Mouse (Mus musculus): Measurements from ENCODE around the gene Tbc1d7.

Gene Tbc1d7

GRCm38 (mm10) chr13:43171020-43171710 lies at the start of gene Tbc1d7:
Gene Tbc1d7 (minus strand): TSS chr13:43171501.
- DNase-seq (ENCODE audit: low read depth, low spot score), result peak; percentile 95

GRCm38 (mm10) chr13:43220635-43221034 lies 49.3 kb upstream of the Tbc1d7 start:
- no peak for DNase-seq (ENCODE audit: low read depth, low spot score)

GRCm38 (mm10) chr13:43218764-43219163 lies 47.5 kb upstream of the Tbc1d7 start:
- DNase-seq (ENCODE audit: low read depth, low spot score), result no peak

GRCm38 (mm10) chr13:43218284-43218683 lies 47.0 kb upstream of the Tbc1d7 start:
- DNase-seq (ENCODE audit: low read depth, low spot score), result no peak

GRCm38 (mm10) chr13:43217686-43218085 lies 46.4 kb upstream of the Tbc1d7 start:
- DNase-seq (ENCODE audit: low read depth, low spot score), result no peak

- no peak for DNase-seq (ENCODE audit: low read depth, low spot score)
Observed at GRCm38 (mm10) chr13:43217059-43217458, 45.8 kb upstream of the Tbc1d7 start.

GRCm38 (mm10) chr13:43215994-43216706 lies 44.8 kb upstream of the Tbc1d7 start:
- DNase-seq (ENCODE audit: low read depth, low spot score), result no peak

GRCm38 (mm10) chr13:43215144-43215993 lies 44.1 kb upstream of the Tbc1d7 start:
- DNase-seq (ENCODE audit: low read depth, low spot score), result peak; percentile 95

- no peak for DNase-seq (ENCODE audit: low read depth, low spot score)
Observed at GRCm38 (mm10) chr13:43212338-43212737, 41.0 kb upstream of the Tbc1d7 start.

- no peak for DNase-seq (ENCODE audit: low read depth, low spot score)
Observed at GRCm38 (mm10) chr13:43210956-43211355, 39.7 kb upstream of the Tbc1d7 start.

GRCm38 (mm10) chr13:43209560-43209959 lies 38.3 kb upstream of the Tbc1d7 start:
- no peak for DNase-seq (ENCODE audit: low read depth, low spot score)

GRCm38 (mm10) chr13:43208914-43209439 lies 37.7 kb upstream of the Tbc1d7 start:
- no peak for DNase-seq (ENCODE audit: low read depth, low spot score)

GRCm38 (mm10) chr13:43206118-43206683 lies 34.9 kb upstream of the Tbc1d7 start:
- no peak for DNase-seq (ENCODE audit: low read depth, low spot score)

GRCm38 (mm10) chr13:43203641-43204040 lies 32.3 kb upstream of the Tbc1d7 start:
- no peak for DNase-seq (ENCODE audit: low read depth, low spot score)

GRCm38 (mm10) chr13:43203234-43203633 lies 31.9 kb upstream of the Tbc1d7 start:
- DNase-seq (ENCODE audit: low read depth, low spot score), result no peak

GRCm38 (mm10) chr13:43202351-43202750 lies 31.1 kb upstream of the Tbc1d7 start:
- DNase-seq (ENCODE audit: low read depth, low spot score), result no peak

- peak; percentile 71 for DNase-seq (ENCODE audit: low read depth, low spot score)
Observed at GRCm38 (mm10) chr13:43201033-43201432, 29.7 kb upstream of the Tbc1d7 start.

GRCm38 (mm10) chr13:43200473-43200872 lies 29.2 kb upstream of the Tbc1d7 start:
- DNase-seq (ENCODE audit: low read depth, low spot score), result peak; percentile 39

- DNase-seq (ENCODE audit: low read depth, low spot score), result peak; percentile 73
Observed at GRCm38 (mm10) chr13:43199749-43200148, 28.4 kb upstream of the Tbc1d7 start.

GRCm38 (mm10) chr13:43199282-43199681 lies 28.0 kb upstream of the Tbc1d7 start:
- DNase-seq (ENCODE audit: low read depth, low spot score), result no peak

GRCm38 (mm10) chr13:43197187-43197586 lies 25.9 kb upstream of the Tbc1d7 start:
- peak; percentile 85 for DNase-seq (ENCODE audit: low read depth, low spot score)

- no peak for DNase-seq (ENCODE audit: low read depth, low spot score)
Observed at GRCm38 (mm10) chr13:43196000-43196399, 24.7 kb upstream of the Tbc1d7 start.
